Mouse (Mus musculus) megakaryocyte, embryonic 14.5 days (primary cell): ENCODE data around the gene Pcna. TPM values are rescaled to one million over a fixed set of nuclear protein-coding genes. Genes with fewer than 3 reads are reported as not detected.
A peak's percentile ranks its signal among the peaks of the same experiment; 100 is the strongest.

Experiments
- H3K27me3 ChIP-seq: replicated peaks from 2 replicates; pipeline ENCODE3; 2012; ENCODE audit warnings: inconsistent platforms
- H3K36me3 ChIP-seq: replicated peaks from 2 replicates; pipeline ENCODE3; 2012; ENCODE audit warnings: low read length, inconsistent platforms, mixed read lengths
- H3K4me1 ChIP-seq: 2 replicates; pipeline ENCODE4 v1.6.1; 2012; ENCODE audit warnings: inconsistent platforms
- H3K4me3 ChIP-seq: replicated peaks from 2 replicates; pipeline ENCODE3; 2012; ENCODE audit warnings: moderate library complexity, mild to moderate bottlenecking, inconsistent platforms
- H3K9me3 ChIP-seq: 2 replicates; pipeline ENCODE4 v1.6.1; 2012; ENCODE audit warnings: inconsistent platforms
- FLI1 ChIP-seq: IDR thresholded peaks from 2 replicates; pipeline ENCODE4 v1.6.1; 2012; ENCODE audit warnings: low read length, inconsistent platforms, mixed read lengths
- GATA1 ChIP-seq: IDR thresholded peaks from 3 replicates; pipeline ENCODE4 v1.6.1; 2012; ENCODE audit warnings: mixed read lengths, low read length, inconsistent platforms, borderline replicate concordance
- polyA plus RNA-seq: library from polyadenylated mRNA; stranded (reverse); fragments of >175 nt; gene quantifications from 2 replicates; pipeline ENCODE4 v1.2.3, GENCODE M21; 2012; ENCODE audit warnings: low replicate concordance; ENCODE audit not compliant: insufficient read depth

Pcna gene
- polyA plus RNA-seq, 1 experiment, result 19.1 TPM

DNA sequence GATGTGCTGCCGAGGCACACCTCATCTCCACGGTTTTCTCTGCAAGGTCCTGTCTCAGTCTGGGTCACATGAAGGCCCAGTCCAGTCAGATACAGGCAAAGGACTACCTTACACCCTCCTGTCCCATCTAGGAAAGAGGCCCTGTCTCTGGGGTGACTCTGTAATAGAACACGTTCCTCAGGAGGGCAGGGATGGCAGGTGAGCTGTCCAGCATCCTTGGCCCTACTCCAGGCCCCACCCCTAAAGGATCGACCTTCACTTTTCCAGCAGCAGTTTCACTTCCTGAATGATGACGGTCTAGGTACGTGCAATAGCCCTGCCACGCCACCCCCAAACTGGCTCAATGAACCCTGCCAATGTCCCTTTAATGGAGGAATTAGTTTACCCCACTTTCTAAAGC is 17.1 kb downstream of the Pcna start:
- no peaks in the 10 kb centered on the region for H3K27me3 ChIP-seq
- peaks cover 26% of the 10 kb centered on the region for H3K36me3 ChIP-seq
- no peak overlapping the region for H3K4me3 ChIP-seq
- H3K9me3 ChIP-seq, result no peaks in the 10 kb centered on the region
- peaks cover 26% of the 10 kb centered on the region for H3K4me1 ChIP-seq
- TF ChIP-seq FLI1 (no peak), GATA1 (no peak)

DNA sequence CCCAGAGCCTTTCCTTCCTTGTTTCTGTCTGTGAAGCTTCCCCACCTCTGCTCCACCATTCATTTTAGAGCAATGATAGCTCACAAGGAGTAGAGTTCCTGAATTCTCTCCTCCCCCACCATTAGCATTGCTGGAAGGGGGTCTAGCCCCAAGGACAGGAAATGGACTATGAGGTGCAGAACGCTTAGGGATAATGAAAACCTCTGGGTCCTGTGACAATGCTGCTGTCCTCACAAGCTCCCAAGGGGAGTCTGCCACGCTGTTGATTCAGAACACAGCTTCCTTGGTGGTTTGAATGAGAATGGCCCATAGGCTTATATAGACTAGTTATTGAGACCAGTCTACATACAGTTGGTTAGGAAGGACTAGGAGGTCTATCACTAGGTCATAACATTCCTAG is 17.8 kb downstream of the Pcna start:
- Histone ChIP-seq H3K36me3 (peaks cover 21% of the 10 kb centered on the region), H3K4me3 (no peak overlapping the region), H3K4me1 (peaks cover 27% of the 10 kb centered on the region), H3K9me3 (no peaks in the 10 kb centered on the region), H3K27me3 (no peaks in the 10 kb centered on the region)
- no peak for TF ChIP-seq GATA1
- TF ChIP-seq FLI1, result no peak

DNA sequence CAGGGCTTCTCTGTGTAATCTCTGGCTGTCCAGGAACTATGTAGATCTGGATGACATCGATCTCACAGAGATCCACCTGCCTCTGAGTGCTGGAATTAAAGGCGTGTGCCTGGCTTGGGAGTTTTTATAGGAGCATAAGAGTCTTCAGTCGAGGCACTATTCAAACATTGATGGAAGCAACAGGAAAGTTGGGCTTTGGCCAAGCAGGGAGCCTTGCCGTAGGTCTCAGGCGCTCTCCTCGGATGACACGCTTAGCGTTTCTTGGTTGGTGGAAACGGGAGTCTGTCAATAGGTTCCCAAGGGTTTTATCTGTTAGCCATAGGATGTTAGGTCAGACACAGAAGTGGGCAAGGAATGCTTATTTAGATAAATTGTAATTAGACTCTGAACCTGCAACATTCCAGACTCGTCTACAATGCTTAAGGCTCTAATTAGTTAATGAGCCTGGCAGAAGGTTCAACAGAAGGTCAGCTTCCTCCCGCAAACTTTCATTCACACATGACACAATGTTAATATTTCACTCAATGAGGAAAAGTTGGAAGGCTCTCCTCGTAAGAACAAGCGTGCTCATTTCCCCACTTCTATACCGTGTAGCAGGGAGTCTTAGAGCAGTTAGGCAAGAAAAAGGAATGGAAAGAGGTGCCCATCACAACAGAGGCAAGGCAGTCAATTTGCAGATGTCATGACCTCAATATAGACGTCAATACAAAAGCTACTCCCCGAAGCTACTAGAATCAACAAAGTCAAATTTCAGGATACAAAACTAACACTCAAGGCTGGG is 18.9 kb downstream of the Pcna start:
- peaks cover 20% of the 10 kb centered on the region for H3K36me3 ChIP-seq

DNA sequence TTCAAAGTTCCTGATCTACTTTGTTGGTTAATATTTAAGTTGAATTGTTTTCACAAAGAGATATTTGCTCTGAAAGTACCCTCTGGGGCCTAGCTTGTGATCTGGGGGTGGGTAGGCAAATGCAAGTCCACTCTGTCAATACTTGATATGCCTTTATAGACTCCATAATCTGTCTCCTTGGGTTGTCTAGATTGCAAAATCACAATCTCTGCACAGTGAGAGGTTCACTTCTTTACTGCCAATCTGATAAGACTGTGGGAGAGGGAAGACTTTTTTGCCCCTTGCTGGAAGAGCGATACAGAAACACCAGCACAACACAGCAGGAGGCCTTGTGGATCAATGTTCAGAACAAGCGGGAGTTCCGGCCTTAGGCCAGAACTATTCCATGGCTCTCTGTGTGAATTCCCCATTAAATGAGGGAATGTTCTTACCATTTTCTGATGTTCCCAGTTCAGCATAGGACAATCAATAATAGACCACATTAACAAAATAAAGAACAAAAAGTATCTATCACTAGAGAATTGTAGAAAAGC is 20.6 kb downstream of the Pcna start:
- Histone ChIP-seq H3K27me3 (no peaks in the 10 kb centered on the region), H3K36me3 (peaks cover 5% of the 10 kb centered on the region), H3K9me3 (no peaks in the 10 kb centered on the region; the same call in 1 of the 2 replicates), H3K4me3 (no peak overlapping the region), H3K4me1 (peaks cover 32% of the 10 kb centered on the region)
- TF ChIP-seq GATA1 (no peak), FLI1 (no peak)

More for the DNA sequence above, 18.9 kb downstream of the Pcna start:
- H3K4me1 ChIP-seq, result peaks cover 37% of the 10 kb centered on the region
- no peak for TF ChIP-seq FLI1
- TF ChIP-seq GATA1, result no peak
- no peak overlapping the region for H3K4me3 ChIP-seq
- H3K27me3 ChIP-seq, result no peaks in the 10 kb centered on the region
- H3K9me3 ChIP-seq, result no peaks in the 10 kb centered on the region

DNA sequence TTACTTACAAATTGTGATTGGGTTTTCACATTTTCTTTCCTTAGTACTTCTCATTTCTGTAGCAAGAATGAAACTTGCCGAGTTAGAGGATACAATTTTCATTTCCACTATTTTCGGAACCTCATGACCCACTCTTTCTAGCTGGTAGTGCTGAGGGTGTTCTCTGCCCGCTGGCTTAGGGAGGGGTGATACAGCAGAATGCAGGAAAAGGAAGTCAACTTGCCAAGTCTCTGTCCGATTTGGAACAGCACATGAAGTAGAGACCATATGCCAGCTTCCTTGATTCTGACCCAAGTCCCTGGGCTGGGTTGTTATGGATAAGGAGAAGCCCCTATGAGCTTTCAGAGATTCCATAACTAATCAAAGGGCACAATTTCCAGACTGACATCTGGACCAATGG is 28.8 kb downstream of the Pcna start:
- Histone ChIP-seq H3K4me1 (peaks cover 11% of the 10 kb centered on the region), H3K9me3 (peaks cover 3% of the 10 kb centered on the region), H3K27me3 (peaks cover 2% of the 10 kb centered on the region), H3K36me3 (no peaks in the 10 kb centered on the region), H3K4me3 (no peak overlapping the region)
- no peak for TF ChIP-seq FLI1
- no peak for TF ChIP-seq GATA1

DNA sequence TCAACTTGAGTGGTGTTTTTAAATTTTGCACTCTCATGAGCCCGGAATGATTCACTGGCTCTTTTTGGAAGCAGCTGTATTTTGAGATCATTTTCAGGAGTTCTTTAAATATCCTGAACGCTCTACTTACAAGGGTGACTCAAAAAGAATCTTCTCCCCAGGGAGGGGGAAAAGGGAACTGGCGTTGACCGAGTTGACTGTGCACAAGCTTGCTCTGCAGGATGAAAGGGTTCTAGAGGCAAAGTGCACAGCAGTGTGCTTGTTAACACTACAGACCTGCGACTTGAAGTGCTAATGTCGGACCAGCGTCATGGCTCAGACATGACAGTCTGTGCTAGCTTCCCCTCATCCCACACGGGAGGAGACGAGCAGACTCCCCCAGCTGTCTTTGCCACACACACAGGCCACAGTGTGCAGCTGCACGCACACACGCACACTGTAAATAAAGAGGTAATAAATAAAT is 31.5 kb downstream of the Pcna start:
- peak overlapping the region; percentile 71 for H3K4me3 ChIP-seq
- H3K36me3 ChIP-seq, result no peaks in the 10 kb centered on the region
- H3K4me1 ChIP-seq, result peaks cover 8% of the 10 kb centered on the region
- H3K27me3 ChIP-seq, result peaks cover 7% of the 10 kb centered on the region
- H3K9me3 ChIP-seq, result no peaks in the 10 kb centered on the region
- TF ChIP-seq FLI1 (no peak), GATA1 (no peak)

DNA sequence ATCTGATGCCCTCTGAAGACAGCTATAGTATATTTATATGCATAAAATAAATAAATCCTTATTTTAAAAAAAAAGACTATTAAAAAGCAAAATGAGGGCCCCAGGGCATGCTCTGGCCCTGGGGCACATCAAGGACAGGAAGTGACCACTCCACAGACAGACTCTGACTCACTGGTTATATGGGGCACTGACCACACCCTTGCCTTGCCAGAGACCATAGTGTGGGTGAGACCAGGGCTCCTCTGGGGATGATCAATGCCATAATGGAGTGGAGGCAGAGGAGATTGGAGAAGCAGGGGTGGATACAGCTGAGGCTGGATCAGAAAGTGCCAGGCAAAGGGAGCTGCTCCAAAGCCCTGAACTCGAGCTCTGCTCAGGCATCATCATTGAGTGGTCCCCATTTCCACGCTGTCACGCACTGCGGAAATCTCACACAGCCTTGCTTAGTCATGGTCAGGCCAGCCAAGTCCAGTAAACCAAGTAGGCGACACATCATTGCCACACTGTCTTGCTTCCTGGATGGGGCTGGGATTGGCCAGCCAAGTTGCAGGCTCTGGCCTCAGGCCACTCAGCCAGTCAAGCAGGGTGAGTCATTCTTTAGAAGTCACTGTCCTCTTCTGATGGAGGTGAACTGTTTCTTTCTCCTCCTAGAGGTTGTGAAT is 41.0 kb downstream of the Pcna start:
- Histone ChIP-seq H3K36me3 (no peaks in the 10 kb centered on the region), H3K27me3 (peaks cover 15% of the 10 kb centered on the region), H3K4me3 (peak overlapping the region; percentile 72), H3K9me3 (peaks cover 9% of the 10 kb centered on the region; the same call in 1 of the 2 replicates), H3K4me1 (peaks cover 24% of the 10 kb centered on the region)
- TF ChIP-seq FLI1 (no peak), GATA1 (no peak)

DNA sequence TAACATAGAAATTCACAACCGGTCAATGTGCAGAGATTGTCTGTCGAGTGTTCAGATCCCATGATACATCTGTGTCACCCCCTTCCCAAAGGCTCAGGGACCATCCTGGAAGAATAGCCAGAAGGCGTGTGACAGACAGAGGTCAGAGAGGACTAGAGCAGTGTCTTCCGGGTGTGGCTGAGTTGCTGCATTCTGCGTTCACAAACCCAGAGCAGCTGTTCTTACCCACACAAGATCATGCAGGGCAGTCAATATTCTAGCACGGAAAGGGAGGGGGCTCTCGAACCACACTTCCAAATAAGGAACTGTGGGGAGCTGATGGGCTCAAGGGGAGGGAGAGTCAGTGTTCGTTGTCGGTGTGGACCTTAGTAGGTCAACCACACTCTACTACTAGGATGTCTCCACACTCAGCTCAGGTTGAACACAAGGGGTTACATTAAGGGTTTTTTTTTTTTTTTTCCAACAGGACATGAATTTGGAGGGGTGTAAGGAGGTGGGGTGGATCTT is 42.3 kb downstream of the Pcna start:
- Histone ChIP-seq H3K9me3 (peaks cover 9% of the 10 kb centered on the region; the same call in 1 of the 2 replicates), H3K4me3 (no peak overlapping the region), H3K4me1 (peaks cover 23% of the 10 kb centered on the region), H3K27me3 (peaks cover 9% of the 10 kb centered on the region), H3K36me3 (no peaks in the 10 kb centered on the region)
- TF ChIP-seq FLI1 (no peak), GATA1 (no peak)

DNA sequence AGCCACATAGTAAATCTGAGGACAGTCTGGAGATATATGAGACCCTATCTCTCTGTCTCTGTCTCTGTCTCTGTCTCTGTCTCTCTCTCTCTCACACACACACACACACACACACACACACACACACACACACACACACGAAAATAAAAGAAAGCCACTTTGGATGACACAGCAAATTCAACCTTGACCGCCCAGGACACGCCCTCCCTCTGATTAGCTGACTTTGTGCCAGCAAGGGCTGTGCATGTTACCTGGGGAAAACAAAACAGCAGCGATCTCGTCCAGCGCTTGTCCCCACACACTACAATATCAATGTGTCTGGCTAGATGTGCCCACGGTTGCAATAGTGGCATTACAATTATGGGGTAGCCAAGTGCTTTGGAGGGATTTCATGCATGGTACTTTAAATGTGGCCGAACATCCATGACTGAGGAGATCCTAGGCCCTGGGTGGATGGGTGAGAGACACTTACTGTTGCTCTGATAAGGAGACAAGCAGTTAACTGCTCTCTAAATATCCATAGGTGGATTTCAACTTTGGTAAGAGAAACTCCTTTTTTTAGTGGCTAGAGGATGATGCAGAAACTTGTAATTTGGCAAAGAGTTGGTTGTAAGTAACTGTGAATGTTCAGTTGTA is 44.8 kb downstream of the Pcna start:
- TF ChIP-seq FLI1, result no peak
- TF ChIP-seq GATA1, result no peak
- no peaks in the 10 kb centered on the region for H3K36me3 ChIP-seq
- H3K4me3 ChIP-seq, result no peak overlapping the region
- peaks cover 22% of the 10 kb centered on the region for H3K4me1 ChIP-seq
- H3K27me3 ChIP-seq, result peaks cover 4% of the 10 kb centered on the region
- H3K9me3 ChIP-seq, result 0 out of 2 replicates have a peak, but pooled peaks cover 2% of the 10 kb centered on the region
